In the genomic region with DNA sequence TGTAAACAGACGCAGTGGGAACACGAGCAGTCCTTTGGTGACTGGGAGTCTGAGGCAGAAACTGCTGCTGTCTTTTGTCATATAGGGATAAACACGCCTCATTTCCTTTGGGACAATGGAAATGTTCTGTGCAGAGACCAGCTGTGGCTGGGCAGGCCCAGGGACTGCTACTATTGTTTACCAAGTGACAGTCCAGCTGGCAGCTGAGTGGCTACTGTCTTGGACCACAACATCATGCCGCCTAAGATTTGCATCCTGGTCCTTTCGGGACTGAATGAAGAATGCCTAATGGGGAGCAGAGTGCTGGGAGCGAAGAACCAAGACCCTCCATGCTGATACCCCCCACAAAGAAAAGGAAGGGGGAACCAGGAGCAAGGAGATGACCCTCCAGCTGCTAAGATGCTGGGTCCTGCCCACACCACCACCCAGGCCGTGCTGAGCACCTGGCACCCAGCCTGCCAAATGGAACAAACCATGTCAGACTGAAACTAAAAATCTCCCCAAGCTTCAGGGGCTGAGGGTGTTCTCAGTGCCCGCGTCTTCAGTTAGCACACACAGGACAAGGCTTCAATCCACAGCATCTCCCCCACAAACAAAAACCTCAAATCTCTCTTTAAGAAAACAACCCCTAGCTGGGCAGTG, we compare ENCODE assay signal across 8 mouse cellular contexts. TPM values are rescaled to one million over a fixed set of nuclear protein-coding genes. Genes with fewer than 3 reads are reported as not detected.
DNase-seq lines count a peak whose midpoint lies in the region; ATAC-seq and TF ChIP-seq lines count a peak whose summit lies in the region.

No protein-coding gene starts in this region.

- peak overlapping the region; percentile 89 for H3K27ac ChIP-seq in cerebellum, adult 2 months (ENCODE audit: insufficient read depth, low read length)
- peak overlapping the region; percentile 40; the same call in 1 of the 2 replicates for H3K27ac ChIP-seq in forebrain, postnatal 0 days (ENCODE audit: low read depth, low read length)
- peak overlapping the region; percentile 90 for H3K27ac ChIP-seq in midbrain, embryonic 12.5 days (replicated peaks)

- H3K4me1 ChIP-seq in cerebellum, adult 2 months (ENCODE audit: control insufficient read depth, insufficient read depth, low read length) = peaks cover 12% of the 10 kb centered on the region; the same call in 1 of the 2 replicates
- peaks cover 18% of the 10 kb centered on the region for H3K4me1 ChIP-seq in forebrain, postnatal 0 days (ENCODE audit: insufficient read depth)
- peaks cover 74% of the 10 kb centered on the region for H3K4me1 ChIP-seq in midbrain, embryonic 12.5 days

- ATAC-seq in forebrain, postnatal 0 days = peak; percentile 47
- ATAC-seq in midbrain, embryonic 12.5 days (ENCODE audit: low FRiP score, low read depth) = peak; percentile 73
- no peak for ATAC-seq in inflammation-experienced regulatory T-cells, adult 6 months

- no peaks in the 10 kb centered on the region for H3K9me3 ChIP-seq in forebrain, postnatal 0 days (ENCODE audit: low read length)
- no peaks in the 10 kb centered on the region for H3K9me3 ChIP-seq in midbrain, embryonic 12.5 days

- H3K4me2 ChIP-seq in forebrain, postnatal 0 days (ENCODE audit: low read depth) = peak overlapping the region; percentile 26
- H3K4me2 ChIP-seq in midbrain, embryonic 12.5 days (replicated peaks) = peak overlapping the region; percentile 39

- H3K27me3 ChIP-seq in cerebellum, adult 2 months (ENCODE audit: control insufficient read depth, insufficient read depth, low read length) = no peaks in the 10 kb centered on the region
- no peaks in the 10 kb centered on the region for H3K27me3 ChIP-seq in forebrain, postnatal 0 days (ENCODE audit: insufficient read depth, low read length)
- H3K27me3 ChIP-seq in midbrain, embryonic 12.5 days = no peaks in the 10 kb centered on the region; the same call in 1 of the 2 replicates

- peak; percentile 56 to 64 for DNase-seq in cerebellum, adult 2 months
- DNase-seq in cerebellum, adult 11 months = no peak
- peak; percentile 62 to 69 for DNase-seq in cerebellum, postnatal 25 days
- DNase-seq in forebrain, postnatal 0 days = no peak
- no peak for DNase-seq in adrenal gland, adult 18-20 months (ENCODE audit: low spot score in 2 of 2)
- no peak for DNase-seq in adrenal gland, postnatal 36 days

- no peak for TF ChIP-seq CTCF in cerebellum, adult 2 months (IDR thresholded peaks at IDR 0.05; ENCODE audit: borderline replicate concordance, insufficient read depth, low read depth, low read length)
- TF ChIP-seq CTCF in forebrain, postnatal 0 days (IDR thresholded peaks at IDR 0.05; ENCODE audit: low read depth) = no peak

- H3K9ac ChIP-seq in forebrain, postnatal 0 days = no peak overlapping the region
- H3K9ac ChIP-seq in midbrain, embryonic 12.5 days (replicated peaks) = peak overlapping the region; percentile 31; the same call in 1 of the 2 replicates

- TF ChIP-seq POLR2A in cerebellum, adult 2 months (IDR thresholded peaks at IDR 0.05; ENCODE audit: borderline replicate concordance, insufficient read depth, low read length) = no peak

- peak overlapping the region; percentile 51 for H3K4me3 ChIP-seq in cerebellum, adult 2 months (replicated peaks; ENCODE audit: insufficient read depth, low read depth, low read length)
- no peak overlapping the region for H3K4me3 ChIP-seq in forebrain, postnatal 0 days (ENCODE audit: low read depth, low read length)
- peak overlapping the region; percentile 10; the same call in 1 of the 2 replicates for H3K4me3 ChIP-seq in midbrain, embryonic 12.5 days

- 7% methylated on average over 9 of the region's 9 CpGs for WGBS in cerebellum, adult 2 months
- WGBS in forebrain, postnatal 0 days = 26% methylated on average over 9 of the region's 9 CpGs
- WGBS in midbrain, embryonic 12.5 days = 27% methylated on average over 9 of the region's 9 CpGs

- no peaks in the 10 kb centered on the region for H3K36me3 ChIP-seq in forebrain, postnatal 0 days (ENCODE audit: insufficient read depth)
- no peaks in the 10 kb centered on the region for H3K36me3 ChIP-seq in midbrain, embryonic 12.5 days

RNA-seq across cellular contexts. Expression of gene Mtcl1, which starts 5.4 kb away (rescaled TPM):
- 106 and 115 TPM in 2 replicates for polyA plus RNA-seq in cerebellum, adult 2 months (2012; rRNA removed)
- total RNA-seq in forebrain, postnatal 0 days (2014; rRNA removed) = 21.4 and 25.7 TPM in 2 replicates
- 6.7 and 8.5 TPM in 2 replicates for polyA plus RNA-seq in forebrain, postnatal 0 days (2015; fragmentation: Nextera tagmentation; extraction: Ambion mirVana)
- 72.5 and 91.2 TPM in 2 replicates for polyA plus RNA-seq in midbrain, embryonic 12.5 days (2016; fragmentation: Nextera tagmentation; extraction: Ambion mirVana)
- under 1 TPM in 1 of 3 experiments, not detected in 2; 0.39 TPM for polyA plus RNA-seq in inflammation-experienced regulatory T-cells, adult 6 months (2017; shearing (Covaris generic))
- 1 to 10 TPM; 5.1 to 6.1 TPM for total RNA-seq in adrenal gland, adult 18-20 months (2021)
- total RNA-seq in adrenal gland, postnatal 36 days (2021) = 10 to 100 TPM in 1 of 2 experiments, 1 to 10 TPM in 1; 5.6 to 12.9 TPM

Comparison
In these comparisons a context has a peak if more than half of its experiments do, and no peak if none do; other contexts are left out.
1. DNase-seq: peak in cerebellum, adult 2 months (2 of 2) and cerebellum, postnatal 25 days (2 of 2); none in cerebellum, adult 11 months (single experiment), forebrain, postnatal 0 days (single experiment), adrenal gland, adult 18-20 months (0 of 2) and adrenal gland, postnatal 36 days (0 of 2).
2. H3K27ac ChIP-seq: peak in every context shown above with its lines; median percentile 90 in midbrain, embryonic 12.5 days; 89 in cerebellum, adult 2 months; 40 in forebrain, postnatal 0 days.